Mouse (Mus musculus) layer of hippocampus, postnatal 10 days (tissue): ENCODE results near the gene Lgals9. TPM values are rescaled to one million over a fixed set of nuclear protein-coding genes. Genes with fewer than 3 reads are reported as not detected.

ENCODE experiments used
- DNase-seq, 2 experiments: peaks; one replicate each; pipeline ENCODE4 v3.0.0; 2021; ENCODE audit warnings: low spot score in 2 of 2
- total RNA-seq, 2 experiments: library from RNA; stranded (reverse); gene quantifications; 2 replicates each; pipeline ENCODE4 v1.2.3; 2021

Lgals9 gene
- total RNA-seq, 2 experiments from 2014 or later: 6.6 to 7.1 TPM

GRCm38 (mm10) chr11:78924111-78924510, 60.6 kb downstream of the Lgals9 start:
- no peak for DNase-seq

GRCm38 (mm10) chr11:78922678-78923407, 61.9 kb downstream of the Lgals9 start:
- DNase-seq: peak; percentile 23 to 30

GRCm38 (mm10) chr11:78920411-78920939, 64.3 kb downstream of the Lgals9 start, which contains the start of gene Nos2:
Nos2 (plus strand) TSS chr11:78920787.
- no peak for DNase-seq

- DNase-seq: no peak
Observed at GRCm38 (mm10) chr11:78919745-78920144, 65.0 kb downstream of the Lgals9 start.

- no peak for DNase-seq
Observed at GRCm38 (mm10) chr11:78916410-78916809, 68.3 kb downstream of the Lgals9 start.

- DNase-seq: no peak
Observed at GRCm38 (mm10) chr11:78915473-78915872, 69.3 kb downstream of the Lgals9 start.

Other genes starting within 250 kb of the Lgals9 start
- gene Ccnq, start 233.2 kb downstream of the Lgals9 start, total RNA-seq: 10 to 100 TPM; 16.2 to 19.4 TPM
- 10 to 100 TPM; 23.5 to 24.6 TPM for gene Lyrm9, start 158.4 kb downstream of the Lgals9 start, total RNA-seq
- 1 to 10 TPM; 1.5 to 2.3 TPM for gene Nos2, start 64.2 kb downstream of the Lgals9 start, total RNA-seq
- gene Ksr1, start 161.5 kb upstream of the Lgals9 start, total RNA-seq: 100 to 1,000 TPM in 1 of 2 experiments, 10 to 100 TPM in 1; 94.1 to 106 TPM